Mouse (Mus musculus): ENCODE measurements at regions not wholly inside any gene's neighbourhood (a gene's known extent, or its start where the extent isn't known, plus 50 kb on each side); places are given as distances from the start of the nearest gene placed in this dataset.

GRCm38 (mm10) chr4:131112536-131112935 is 168.4 kb downstream of the Matn1 start:
- Histone ChIP-seq H3K4me3 (ENCODE audit: insufficient read depth, low read depth, low read length) (no peak overlapping the region), H3K4me1 (ENCODE audit: control insufficient read depth, insufficient read depth, low read length) (peaks cover 4% of the 10 kb centered on the region; the same call in 1 of the 2 replicates), H3K27ac (ENCODE audit: insufficient read depth, low read depth, low read length) (no peak overlapping the region)
- WGBS, result 82% methylated on average over 6 of the region's 6 CpGs
- TF ChIP-seq CTCF (IDR thresholded peaks at IDR 0.05; ENCODE audit: insufficient read depth, low read depth, low read length) (no peak), POLR2A (IDR thresholded peaks at IDR 0.05; ENCODE audit: insufficient read depth, low read depth, low read length) (no peak)

- WGBS, result 52% methylated on average over 10 of the region's 10 CpGs
- H3K4me1 ChIP-seq (ENCODE audit: control insufficient read depth, insufficient read depth, low read length), result 0 out of 2 replicates have a peak, but pooled peaks cover 2% of the 10 kb centered on the region
- H3K4me3 ChIP-seq (ENCODE audit: insufficient read depth, low read depth, low read length), result no peak overlapping the region
- H3K27ac ChIP-seq (ENCODE audit: insufficient read depth, low read depth, low read length), result no peak overlapping the region
- no peak for TF ChIP-seq POLR2A (IDR thresholded peaks at IDR 0.05; ENCODE audit: insufficient read depth, low read depth, low read length)
- TF ChIP-seq CTCF (IDR thresholded peaks at IDR 0.05; ENCODE audit: insufficient read depth, low read depth, low read length), result no peak
Measured at GRCm38 (mm10) chr4:131113727-131114303, 169.6 kb downstream of the Matn1 start.

- Histone ChIP-seq H3K4me1 (ENCODE audit: control insufficient read depth, insufficient read depth, low read length) (0 out of 2 replicates have a peak, but pooled peaks cover 2% of the 10 kb centered on the region), H3K4me3 (ENCODE audit: insufficient read depth, low read depth, low read length) (no peak overlapping the region), H3K27ac (ENCODE audit: insufficient read depth, low read depth, low read length) (no peak overlapping the region)
- TF ChIP-seq CTCF (IDR thresholded peaks at IDR 0.05; ENCODE audit: insufficient read depth, low read depth, low read length), result no peak
- TF ChIP-seq POLR2A (IDR thresholded peaks at IDR 0.05; ENCODE audit: insufficient read depth, low read depth, low read length), result no peak
- 61% methylated on average over 5 of the region's 5 CpGs for WGBS
Measured at GRCm38 (mm10) chr4:131115247-131115646, 171.1 kb downstream of the Matn1 start.

- no peak overlapping the region for H3K4me3 ChIP-seq (ENCODE audit: insufficient read depth, low read depth, low read length)
- H3K4me1 ChIP-seq (ENCODE audit: control insufficient read depth, insufficient read depth, low read length), result 0 out of 2 replicates have a peak, but pooled peaks cover 2% of the 10 kb centered on the region
- 90% methylated on average over 4 of the region's 4 CpGs for WGBS
- H3K27ac ChIP-seq (ENCODE audit: insufficient read depth, low read depth, low read length), result no peak overlapping the region
- TF ChIP-seq CTCF (IDR thresholded peaks at IDR 0.05; ENCODE audit: insufficient read depth, low read depth, low read length) (no peak), POLR2A (IDR thresholded peaks at IDR 0.05; ENCODE audit: insufficient read depth, low read depth, low read length) (no peak)
Measured at GRCm38 (mm10) chr4:131118586-131118985, 174.4 kb downstream of the Matn1 start.

GRCm38 (mm10) chr4:131119621-131120020 is 175.4 kb downstream of the Matn1 start:
- TF ChIP-seq POLR2A (IDR thresholded peaks at IDR 0.05; ENCODE audit: insufficient read depth, low read depth, low read length), result no peak
- WGBS, result 94% methylated on average over 2 of the region's 2 CpGs
- Histone ChIP-seq H3K27ac (ENCODE audit: insufficient read depth, low read depth, low read length) (no peak overlapping the region), H3K4me1 (ENCODE audit: control insufficient read depth, insufficient read depth, low read length) (no peaks in the 10 kb centered on the region), H3K4me3 (ENCODE audit: insufficient read depth, low read depth, low read length) (no peak overlapping the region)

GRCm38 (mm10) chr4:131120680-131121079 is 176.5 kb downstream of the Matn1 start:
- H3K27ac ChIP-seq (ENCODE audit: insufficient read depth, low read depth, low read length), result no peak overlapping the region
- no peak overlapping the region for H3K4me3 ChIP-seq (ENCODE audit: insufficient read depth, low read depth, low read length)
- 87% methylated on average over 5 of the region's 5 CpGs for WGBS
- H3K4me1 ChIP-seq (ENCODE audit: control insufficient read depth, insufficient read depth, low read length), result no peaks in the 10 kb centered on the region
- TF ChIP-seq POLR2A (IDR thresholded peaks at IDR 0.05; ENCODE audit: insufficient read depth, low read depth, low read length), result no peak
- TF ChIP-seq CTCF (IDR thresholded peaks at IDR 0.05; ENCODE audit: insufficient read depth, low read depth, low read length), result no peak

GRCm38 (mm10) chr4:131125975-131126374 is 181.8 kb downstream of the Matn1 start:
- Histone ChIP-seq H3K4me1 (ENCODE audit: control insufficient read depth, insufficient read depth, low read length) (peaks cover 4% of the 10 kb centered on the region; the same call in 1 of the 2 replicates), H3K4me3 (ENCODE audit: insufficient read depth, low read depth, low read length) (no peak overlapping the region), H3K27ac (ENCODE audit: insufficient read depth, low read depth, low read length) (no peak overlapping the region)
- WGBS, result 72% methylated on average over 7 of the region's 7 CpGs
- no peak for TF ChIP-seq CTCF (IDR thresholded peaks at IDR 0.05; ENCODE audit: insufficient read depth, low read depth, low read length)
- no peak for TF ChIP-seq POLR2A (IDR thresholded peaks at IDR 0.05; ENCODE audit: insufficient read depth, low read depth, low read length)

- 93% methylated on average over 6 of the region's 6 CpGs for WGBS
- TF ChIP-seq POLR2A (IDR thresholded peaks at IDR 0.05; ENCODE audit: insufficient read depth, low read depth, low read length) (no peak), CTCF (IDR thresholded peaks at IDR 0.05; ENCODE audit: insufficient read depth, low read depth, low read length) (no peak)
- no peak overlapping the region for H3K27ac ChIP-seq (ENCODE audit: insufficient read depth, low read depth, low read length)
- no peak overlapping the region for H3K4me3 ChIP-seq (ENCODE audit: insufficient read depth, low read depth, low read length)
- peaks cover 4% of the 10 kb centered on the region; the same call in 1 of the 2 replicates for H3K4me1 ChIP-seq (ENCODE audit: control insufficient read depth, insufficient read depth, low read length)
Measured at GRCm38 (mm10) chr4:131126901-131127300, 182.7 kb downstream of the Matn1 start.

GRCm38 (mm10) chr4:131128646-131129045 is 184.5 kb downstream of the Matn1 start:
- Histone ChIP-seq H3K27ac (ENCODE audit: insufficient read depth, low read depth, low read length) (no peak overlapping the region), H3K4me1 (ENCODE audit: control insufficient read depth, insufficient read depth, low read length) (peaks cover 4% of the 10 kb centered on the region), H3K4me3 (ENCODE audit: insufficient read depth, low read depth, low read length) (no peak overlapping the region)
- TF ChIP-seq POLR2A (IDR thresholded peaks at IDR 0.05; ENCODE audit: insufficient read depth, low read depth, low read length) (no peak), CTCF (IDR thresholded peaks at IDR 0.05; ENCODE audit: insufficient read depth, low read depth, low read length) (no peak)
- 60% methylated on average over 3 of the region's 3 CpGs for WGBS
